ENCODE assay signal across 11 mouse cellular contexts in genomic region chr5:118259152-118259551, GRCm38 (mm10). TPM values are rescaled to one million over a fixed set of nuclear protein-coding genes. Genes with fewer than 3 reads are reported as not detected.
DNase-seq lines count a peak whose midpoint lies in the region; ATAC-seq lines count a peak whose summit lies in the region.
"Had no signal": no experiment of that assay in that cellular context is flagged by ENCODE, and none has a peak within 500 bp of the region (broad histone marks: within the 10 kb centered on the region; RNA-seq: fewer than 3 reads in every experiment).

No protein-coding gene starts in this region.

- no peaks in the 10 kb centered on the region for H3K4me1 ChIP-seq in kidney, embryonic 16.5 days (ENCODE audit: insufficient read depth, low read length)
- no peaks in the 10 kb centered on the region for H3K4me1 ChIP-seq in kidney, embryonic 14.5 days (ENCODE audit: control insufficient read depth, insufficient read depth, low read length)

- H3K27me3 ChIP-seq in kidney, embryonic 16.5 days (ENCODE audit: insufficient read depth, low read length): no peaks in the 10 kb centered on the region
- H3K27me3 ChIP-seq in kidney, embryonic 14.5 days (ENCODE audit: control insufficient read depth, insufficient read depth, low read length): no peaks in the 10 kb centered on the region
- H3K27me3 ChIP-seq: embryonic facial prominence, embryonic 12.5 days; neural tube, embryonic 13.5 days had no signal

- H3K4me3 ChIP-seq in kidney, embryonic 16.5 days (ENCODE audit: low read length): no peak overlapping the region
- H3K4me3 ChIP-seq in kidney, embryonic 14.5 days (ENCODE audit: low read length): no peak overlapping the region
- H3K4me3 ChIP-seq: embryonic facial prominence, embryonic 12.5 days; neural tube, embryonic 13.5 days had no signal

- ATAC-seq in kidney, embryonic 16.5 days (ENCODE audit: low FRiP score, low TSS enrichment): no peak
- no peak for ATAC-seq in kidney, embryonic 14.5 days (ENCODE audit: low FRiP score, low TSS enrichment)
- ATAC-seq: inflammation-experienced regulatory T-cells, adult 6 months had no signal

- H3K27ac ChIP-seq in kidney, embryonic 16.5 days (ENCODE audit: low read length): no peak overlapping the region
- no peak overlapping the region for H3K27ac ChIP-seq in kidney, embryonic 14.5 days (ENCODE audit: low read depth, low read length)
- H3K27ac ChIP-seq: embryonic facial prominence, embryonic 12.5 days; neural tube, embryonic 13.5 days had no signal

- peaks cover 45% of the 10 kb centered on the region for H3K36me3 ChIP-seq in kidney, embryonic 16.5 days (ENCODE audit: insufficient read depth, low read length)
- H3K36me3 ChIP-seq in kidney, embryonic 14.5 days (ENCODE audit: control insufficient read depth, insufficient read depth, low read length): peaks cover 60% of the 10 kb centered on the region

- no peak overlapping the region for H3K4me2 ChIP-seq in kidney, embryonic 16.5 days (replicated peaks; ENCODE audit: low read depth, low read length)
- no peak overlapping the region for H3K4me2 ChIP-seq in kidney, embryonic 14.5 days (replicated peaks; ENCODE audit: low read depth, low read length)
- H3K4me2 ChIP-seq: embryonic facial prominence, embryonic 12.5 days; neural tube, embryonic 13.5 days had no signal

- 78% methylated on average over 6 of the region's 6 CpGs for WGBS in kidney, embryonic 16.5 days
- 80% methylated on average over 6 of the region's 6 CpGs for WGBS in kidney, embryonic 14.5 days

- peak; percentile 27 for DNase-seq in kidney, adult 18-20 months
- peak; percentile 17 for DNase-seq in right cerebral cortex, postnatal 25 days
- no peak for DNase-seq in right cerebral cortex, postnatal 14 days
- DNase-seq in cerebellum, postnatal 36 days: peak; percentile 63 to 66
- DNase-seq in urinary bladder, postnatal 4 days (ENCODE audit: low spot score in 2 of 2): no peak

- no peak overlapping the region for H3K9ac ChIP-seq in kidney, embryonic 16.5 days (replicated peaks; ENCODE audit: low read length)
- H3K9ac ChIP-seq in kidney, embryonic 14.5 days (ENCODE audit: low read depth, low read length): no peak overlapping the region
- H3K9ac ChIP-seq: embryonic facial prominence, embryonic 12.5 days; neural tube, embryonic 13.5 days had no signal

- H3K9me3 ChIP-seq in kidney, embryonic 16.5 days (ENCODE audit: low read length): no peaks in the 10 kb centered on the region
- no peaks in the 10 kb centered on the region for H3K9me3 ChIP-seq in kidney, embryonic 14.5 days (ENCODE audit: control insufficient read depth, low read length)
- H3K9me3 ChIP-seq: embryonic facial prominence, embryonic 12.5 days; G1E; neural tube, embryonic 13.5 days had no signal

RNA-seq across cellular contexts. Expression of gene 2410131K14Rik, which starts 14.1 kb away (rescaled TPM):
- polyA plus RNA-seq in kidney, embryonic 16.5 days (2015; fragmentation: Nextera tagmentation; extraction: Ambion mirVana): 10.6 and 10.7 TPM in 2 replicates
- polyA plus RNA-seq in kidney, embryonic 14.5 days (2014; fragmentation: Nextera tagmentation; extraction: Ambion mirVana): 8.4 and 10.9 TPM in 2 replicates

RNA-seq across cellular contexts. Expression of gene Rnft2, which starts 14.2 kb away (rescaled TPM):
- polyA plus RNA-seq in kidney, embryonic 16.5 days (2015; fragmentation: Nextera tagmentation; extraction: Ambion mirVana): 2.8 and 3.3 TPM in 2 replicates
- 3.2 and 4.2 TPM in 2 replicates for polyA plus RNA-seq in kidney, embryonic 14.5 days (2014; fragmentation: Nextera tagmentation; extraction: Ambion mirVana)
- polyA plus RNA-seq: inflammation-experienced regulatory T-cells, adult 6 months had no signal

Comparison
In these comparisons a context has a peak if more than half of its experiments do, and no peak if none do; other contexts are left out.
1. DNase-seq: peak in kidney, adult 18-20 months (single experiment), right cerebral cortex, postnatal 25 days (single experiment) and cerebellum, postnatal 36 days (2 of 2); none in right cerebral cortex, postnatal 14 days (single experiment) and urinary bladder, postnatal 4 days (0 of 2).